Mouse (Mus musculus) cerebellum, adult 2 months (tissue): ENCODE measurements at regions not wholly inside any gene's neighbourhood (a gene's known extent, or its start where the extent isn't known, plus 50 kb on each side); places are given as distances from the start of the nearest gene placed in this dataset.

Experiments
- DNase-seq, 2 experiments: peaks; one replicate each; pipeline ENCODE4 v3.0.0; 2021
- H3K27ac ChIP-seq: fragments of 200-500 bp; 2 replicates; pipeline ENCODE4 v1.5.1; 2012; ENCODE audit warnings: low read length, control low read depth, inconsistent platforms; ENCODE audit not compliant: insufficient read depth
- H3K27me3 ChIP-seq: fragments of 200-500 bp; 2 replicates; pipeline ENCODE4 v1.6.1; 2012; ENCODE audit warnings: inconsistent platforms, mild to moderate bottlenecking, low read length, moderate library complexity; ENCODE audit not compliant: control insufficient read depth, insufficient read depth
- H3K4me1 ChIP-seq: fragments of 200-500 bp; 2 replicates; pipeline ENCODE4 v1.6.1; 2011; ENCODE audit warnings: low read length; ENCODE audit not compliant: control insufficient read depth, insufficient read depth
- H3K4me3 ChIP-seq: fragments of 200-500 bp; replicated peaks from 2 replicates; pipeline ENCODE3; 2011; ENCODE audit warnings: mild to moderate bottlenecking, low read depth, low read length, control low read depth; ENCODE audit not compliant: insufficient read depth
- CTCF ChIP-seq: fragments of 200-500 bp; IDR thresholded peaks from 2 replicates; pipeline ENCODE4 v1.5.1; 2011; ENCODE audit warnings: low read depth, mild to moderate bottlenecking, control low read depth, low read length, moderate library complexity, borderline replicate concordance; ENCODE audit not compliant: insufficient read depth
- POLR2A ChIP-seq: fragments of 200-500 bp; IDR thresholded peaks from 2 replicates; pipeline ENCODE4 v1.6.1; 2011; ENCODE audit warnings: low read length, control low read depth, borderline replicate concordance; ENCODE audit not compliant: insufficient read depth
- WGBS: fragments of 180-500 bp; shearing (Covaris S2); methylation state at CpG from one replicate; pipeline ENCODE4 v1.1.7; 2018; 5-methylcytosine and 5-hydroxymethylcytosine counted together

DNA sequence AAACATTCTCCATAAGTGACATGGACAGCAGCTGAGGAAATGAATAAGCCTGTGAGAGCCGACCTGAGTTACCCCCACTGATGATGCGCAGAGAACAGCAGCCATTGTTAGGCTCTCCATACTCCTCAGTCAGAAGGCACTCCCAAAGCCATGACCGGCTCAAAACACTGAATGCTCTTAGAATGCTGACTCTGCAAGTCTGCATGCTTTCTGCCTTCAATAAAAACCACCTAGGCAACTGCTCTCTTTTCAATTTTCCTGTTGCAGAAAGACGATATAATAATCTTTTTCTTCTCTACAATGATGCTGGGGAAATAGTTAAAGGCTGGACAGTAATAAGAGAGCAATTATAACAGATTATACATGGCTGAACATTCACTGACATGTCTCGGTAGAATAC lies 195.0 kb upstream of the Gypa start:
- no peaks in the 10 kb centered on the region for H3K4me1 ChIP-seq
- H3K27me3 ChIP-seq, result no peaks in the 10 kb centered on the region
- TF ChIP-seq CTCF (no peak), POLR2A (no peak)
- no peak overlapping the region for H3K27ac ChIP-seq
- H3K4me3 ChIP-seq, result no peak overlapping the region
- 58% methylated on average over 5 of the region's 5 CpGs for WGBS
- no peak for DNase-seq

DNA sequence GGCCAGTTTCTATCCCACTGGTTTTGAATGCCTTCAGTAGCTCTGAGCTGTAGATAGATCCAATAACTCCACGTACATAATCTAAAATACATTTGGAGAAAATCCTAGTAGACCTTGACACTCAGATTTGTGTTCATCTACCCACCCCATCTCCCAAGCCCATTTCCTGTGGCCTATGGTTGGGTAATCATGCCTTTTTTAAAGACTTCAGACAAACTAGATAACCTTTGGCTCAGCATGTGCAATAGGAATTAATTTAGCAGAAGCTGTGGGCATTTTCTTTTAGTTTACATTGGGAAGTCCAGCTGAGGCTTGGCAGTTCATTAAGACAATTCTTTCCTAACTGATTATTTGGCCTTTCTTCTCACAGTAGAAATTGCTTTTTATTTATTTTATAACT lies 203.3 kb upstream of the Gypa start:
- DNase-seq, result no peak

DNA sequence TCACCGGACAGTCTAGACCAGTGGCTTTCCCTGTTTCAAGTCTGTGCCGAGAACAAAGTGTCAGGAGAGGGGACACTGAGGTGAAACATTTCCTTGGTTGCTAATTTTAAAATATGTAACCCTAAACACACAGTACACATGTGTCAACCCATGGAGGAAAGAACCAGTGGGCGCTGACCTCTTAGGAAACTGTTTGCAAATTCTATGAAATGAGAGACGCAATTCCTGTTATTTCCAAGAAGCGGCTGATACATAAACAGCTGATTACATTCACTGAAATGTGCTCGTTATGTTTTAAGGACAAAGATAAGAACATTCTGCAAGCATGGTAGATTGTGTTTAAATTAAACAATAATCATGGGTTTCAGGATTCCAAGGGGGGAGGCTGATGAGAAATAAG lies 204.3 kb upstream of the Gypa start:
- DNase-seq, result no peak
- Histone ChIP-seq H3K27ac (no peak overlapping the region), H3K27me3 (no peaks in the 10 kb centered on the region), H3K4me3 (no peak overlapping the region), H3K4me1 (no peaks in the 10 kb centered on the region)
- WGBS, result 91% methylated on average over 6 of the region's 6 CpGs
- TF ChIP-seq POLR2A (no peak), CTCF (no peak)

More for the DNA sequence above, 203.3 kb upstream of the Gypa start:
- H3K27me3 ChIP-seq, result no peaks in the 10 kb centered on the region
- no peak overlapping the region for H3K27ac ChIP-seq
- no peak overlapping the region for H3K4me3 ChIP-seq
- WGBS, result 78% methylated on average over 1 of the region's 1 CpGs
- H3K4me1 ChIP-seq, result no peaks in the 10 kb centered on the region
- no peak for TF ChIP-seq POLR2A
- TF ChIP-seq CTCF, result no peak

DNA sequence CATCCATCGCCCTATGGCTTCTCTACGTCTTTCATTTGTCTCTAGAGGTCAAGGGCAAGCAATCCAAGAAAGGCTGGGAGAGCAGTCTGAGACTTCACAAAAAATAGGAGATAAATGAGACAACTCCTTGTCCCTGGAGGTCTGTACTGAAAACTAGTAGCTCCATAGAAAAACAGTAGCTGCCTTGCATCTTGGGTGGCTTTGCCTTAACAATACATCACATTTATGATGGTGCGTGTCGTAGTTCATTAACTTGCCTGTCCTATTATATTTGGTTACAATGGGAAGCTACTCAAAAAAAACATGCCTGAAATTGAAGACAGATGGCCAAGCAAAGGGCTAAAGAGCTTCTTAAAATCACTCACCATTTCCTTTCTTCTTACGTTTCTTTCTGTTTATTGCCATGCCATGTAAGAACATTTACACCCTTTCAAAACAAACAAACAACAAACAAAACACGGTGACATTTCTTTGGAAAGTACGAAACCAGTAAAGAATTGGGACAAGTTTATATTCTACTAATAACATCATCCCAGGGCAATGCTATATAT lies 211.2 kb upstream of the Hhip start:
- TF ChIP-seq CTCF (no peak), POLR2A (no peak)
- Histone ChIP-seq H3K27ac (no peak overlapping the region), H3K27me3 (no peaks in the 10 kb centered on the region), H3K4me3 (no peak overlapping the region), H3K4me1 (no peaks in the 10 kb centered on the region)
- WGBS, result 71% methylated on average over 7 of the region's 7 CpGs
- no peak for DNase-seq

DNA sequence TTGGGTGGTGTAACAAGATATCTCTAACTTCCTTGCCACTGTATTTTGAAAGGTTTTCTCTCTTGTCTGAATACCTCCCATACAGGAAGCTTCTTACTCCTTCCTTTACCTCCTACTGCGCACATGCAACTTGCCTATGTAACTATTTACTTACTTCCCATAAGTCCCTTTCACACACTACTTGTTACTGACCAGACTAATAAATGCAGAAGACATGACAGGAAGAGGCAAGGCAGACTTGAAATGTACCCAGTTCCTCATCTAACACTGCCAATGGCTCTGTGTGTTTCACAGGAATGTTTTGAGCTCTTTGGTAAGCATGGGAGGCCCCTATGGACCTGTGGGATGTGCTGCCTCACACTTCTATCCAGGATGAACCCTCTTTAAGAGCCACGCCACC lies 207.1 kb upstream of the Hhip start:
- DNase-seq, result no peak
- no peaks in the 10 kb centered on the region for H3K4me1 ChIP-seq
- no peak overlapping the region for H3K27ac ChIP-seq
- TF ChIP-seq CTCF, result no peak
- H3K27me3 ChIP-seq, result no peaks in the 10 kb centered on the region
- no peak overlapping the region for H3K4me3 ChIP-seq
- 94% methylated on average over 2 of the region's 2 CpGs for WGBS

DNA sequence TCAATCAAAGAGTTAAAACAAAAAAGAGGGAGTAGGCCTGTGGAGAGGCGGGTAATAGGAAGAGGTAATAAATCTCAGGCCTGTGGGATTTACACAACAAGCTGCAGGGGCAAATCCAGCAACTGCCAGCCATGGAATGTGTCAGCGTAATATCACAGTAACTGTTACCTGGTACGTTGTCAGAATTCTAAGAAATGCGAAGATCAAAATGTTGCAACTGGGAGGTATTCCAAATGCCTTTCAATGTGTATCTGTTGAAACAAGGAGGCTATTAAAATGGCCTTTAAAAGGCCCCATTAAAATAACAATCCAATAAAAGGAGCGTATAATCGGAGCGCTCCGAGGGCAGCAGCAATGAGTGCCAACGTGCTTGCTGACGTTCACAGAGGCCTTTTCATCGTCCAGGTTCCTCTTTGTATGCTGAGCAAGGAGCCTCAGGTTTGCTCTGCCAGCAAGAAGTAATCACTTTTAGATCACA lies 205.7 kb upstream of the Hhip start:
- no peak overlapping the region for H3K27ac ChIP-seq
- H3K4me1 ChIP-seq, result no peaks in the 10 kb centered on the region
- no peak overlapping the region for H3K4me3 ChIP-seq
- no peak for DNase-seq
- TF ChIP-seq CTCF (no peak), POLR2A (no peak)
- WGBS, result 31% methylated on average over 11 of the region's 11 CpGs
- no peaks in the 10 kb centered on the region for H3K27me3 ChIP-seq

DNA sequence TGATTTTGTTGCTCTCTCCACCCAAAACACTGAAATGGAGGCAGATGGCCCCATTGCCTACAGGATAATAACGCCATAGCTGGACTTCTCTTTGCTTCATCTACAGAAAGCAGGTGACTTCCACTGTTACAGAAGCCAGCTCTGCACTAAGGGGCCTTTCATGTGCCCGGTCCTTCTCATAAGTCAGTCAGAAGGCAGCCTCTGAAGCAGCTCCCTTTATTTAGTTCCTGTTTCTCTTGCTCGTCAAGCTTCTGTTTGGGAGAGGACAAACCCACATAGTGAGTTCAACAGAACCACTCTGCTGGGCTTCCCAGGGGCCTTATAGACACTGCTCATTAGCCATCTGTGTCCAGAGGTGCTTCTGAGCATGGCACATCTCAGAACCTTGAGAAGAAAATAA lies 205.1 kb upstream of the Hhip start:
- no peak for DNase-seq
- Histone ChIP-seq H3K4me1 (no peaks in the 10 kb centered on the region), H3K4me3 (no peak overlapping the region), H3K27ac (no peak overlapping the region), H3K27me3 (no peaks in the 10 kb centered on the region)
- TF ChIP-seq POLR2A, result no peak
- TF ChIP-seq CTCF, result no peak
- 87% methylated on average over 3 of the region's 3 CpGs for WGBS

DNA sequence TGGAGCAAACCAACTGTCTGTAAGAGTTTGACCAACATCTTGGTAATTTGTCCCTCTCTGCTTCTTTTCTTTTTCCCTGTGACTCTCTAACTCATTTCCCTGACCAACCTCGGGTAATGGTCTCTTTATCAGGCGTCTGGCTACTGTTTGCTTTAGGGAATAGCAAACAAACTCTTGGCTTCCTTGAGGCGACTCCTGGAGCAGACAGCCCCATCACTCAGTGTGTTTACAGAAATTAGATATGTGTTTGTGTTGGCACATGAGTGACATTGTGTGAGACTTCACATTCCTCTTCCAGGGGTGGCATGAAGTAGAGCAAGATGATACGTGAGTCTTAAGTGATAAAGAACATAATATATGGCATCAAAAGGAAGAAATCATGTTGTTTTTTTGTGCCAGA lies 195.7 kb upstream of the Hhip start:
- Histone ChIP-seq H3K27me3 (no peaks in the 10 kb centered on the region), H3K4me3 (no peak overlapping the region), H3K27ac (no peak overlapping the region), H3K4me1 (no peaks in the 10 kb centered on the region)
- TF ChIP-seq CTCF (no peak), POLR2A (no peak)
- WGBS, result 71% methylated on average over 4 of the region's 4 CpGs
- DNase-seq, result no peak
